Mouse (Mus musculus): Measurements from ENCODE around the gene Bet1l.
"Not testable (repeated sequence)": the region's sequence is repeated elsewhere in the genome, so short reads cannot be mapped to it uniquely, and the experiment has no call there.

The Bet1l gene

GRCm38 (mm10) chr7:140857550-140858505, at the start of gene Bet1l:
Bet1l (minus strand) TSS chr7:140857577.
- DNase-seq (ENCODE audit: low read depth, low spot score), result no peak

GRCm38 (mm10) chr7:140907131-140907530, 49.8 kb upstream of the Bet1l start:
- no peak for DNase-seq (ENCODE audit: low read depth, low spot score)

DNA sequence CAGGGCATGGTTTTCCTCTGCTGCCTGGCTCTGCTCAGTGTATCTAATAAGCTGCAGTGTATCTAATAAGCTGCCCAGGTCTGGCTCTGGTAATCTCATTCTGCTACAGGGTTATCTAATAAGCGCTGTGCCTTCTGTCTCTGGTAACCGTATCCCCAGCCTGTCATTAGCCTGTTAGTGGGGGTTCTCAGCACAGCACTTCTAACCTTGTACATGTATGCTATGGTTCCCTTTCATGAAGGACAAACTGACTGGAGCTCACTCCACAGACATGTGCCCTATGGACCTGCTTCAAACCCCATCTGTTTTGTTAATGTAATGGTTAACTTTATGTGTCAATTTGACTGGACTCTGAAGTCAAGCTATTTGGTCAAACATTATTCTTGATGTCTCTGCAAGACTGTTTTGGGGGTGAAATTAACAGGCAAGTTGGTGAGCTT, 48.3 kb upstream of the Bet1l start:
- DNase-seq (ENCODE audit: low read depth, low spot score), result no peak

DNA sequence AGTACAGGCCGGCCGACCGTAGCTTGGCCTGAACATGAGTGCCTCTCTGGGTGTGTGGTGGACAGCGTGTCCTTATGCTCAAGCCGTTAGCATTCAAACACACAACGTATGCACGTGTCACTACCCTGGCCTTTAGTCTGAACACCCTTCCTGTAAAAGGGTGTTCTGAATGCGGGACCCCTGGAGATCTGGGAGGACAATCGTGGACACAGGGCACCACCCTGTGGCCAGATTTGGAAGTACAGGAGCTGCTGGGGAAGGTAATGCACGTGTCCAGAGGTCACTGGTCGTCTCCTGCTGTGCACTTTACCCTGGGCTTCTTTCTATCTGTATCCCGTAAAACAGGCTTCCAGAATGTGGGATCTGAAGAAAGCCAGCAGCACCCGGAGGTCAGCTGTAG, 45.8 kb upstream of the Bet1l start:
- DNase-seq (ENCODE audit: low read depth, low spot score), result peak; percentile 40

DNA sequence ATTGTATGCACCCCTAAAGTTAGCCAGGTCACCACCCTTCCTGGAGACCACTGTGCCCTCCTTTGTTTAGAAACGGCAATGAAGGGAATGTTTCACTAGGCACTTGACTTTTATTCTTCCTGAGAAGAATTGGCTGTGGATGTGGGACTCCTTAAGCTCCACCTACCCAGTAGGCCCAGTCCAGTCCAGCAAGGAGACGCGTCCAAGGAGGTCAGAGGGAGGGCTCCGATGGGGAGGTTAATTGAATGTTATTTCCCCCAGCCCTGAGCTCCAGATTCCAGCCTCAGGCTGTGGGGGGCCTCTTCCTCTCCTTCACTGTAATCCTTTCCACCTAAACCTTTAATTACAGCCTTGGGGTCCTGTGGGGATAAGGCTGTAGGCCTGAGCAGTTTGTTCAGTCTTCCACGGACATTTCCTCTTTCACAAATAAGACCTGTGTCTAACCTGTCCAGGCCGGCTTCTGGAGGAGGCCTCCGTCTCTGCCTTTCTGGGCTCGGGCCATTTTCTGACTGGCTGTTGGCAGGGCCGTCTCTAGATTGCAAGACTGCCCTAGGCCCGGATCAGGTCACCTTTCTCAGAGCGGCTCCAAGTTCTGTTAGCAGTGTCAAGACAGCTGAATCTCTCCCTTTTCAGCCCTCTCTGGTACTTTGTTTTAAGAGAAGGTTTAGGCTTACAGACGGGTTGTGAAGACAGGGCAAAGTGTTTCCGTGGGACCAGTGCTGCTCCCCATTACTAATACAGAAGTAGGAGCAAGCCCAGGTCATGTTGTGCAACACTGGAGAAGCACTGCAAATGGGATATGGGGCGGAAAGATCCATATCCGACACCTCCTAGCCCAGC, 44.9 kb upstream of the Bet1l start:
- DNase-seq (ENCODE audit: low read depth, low spot score), result no peak

GRCm38 (mm10) chr7:140900220-140900619, 42.8 kb upstream of the Bet1l start, which contains the start of gene Cox8b:
Cox8b (minus strand) TSS chr7:140900446.
- no peak for DNase-seq (ENCODE audit: low read depth, low spot score)

DNA sequence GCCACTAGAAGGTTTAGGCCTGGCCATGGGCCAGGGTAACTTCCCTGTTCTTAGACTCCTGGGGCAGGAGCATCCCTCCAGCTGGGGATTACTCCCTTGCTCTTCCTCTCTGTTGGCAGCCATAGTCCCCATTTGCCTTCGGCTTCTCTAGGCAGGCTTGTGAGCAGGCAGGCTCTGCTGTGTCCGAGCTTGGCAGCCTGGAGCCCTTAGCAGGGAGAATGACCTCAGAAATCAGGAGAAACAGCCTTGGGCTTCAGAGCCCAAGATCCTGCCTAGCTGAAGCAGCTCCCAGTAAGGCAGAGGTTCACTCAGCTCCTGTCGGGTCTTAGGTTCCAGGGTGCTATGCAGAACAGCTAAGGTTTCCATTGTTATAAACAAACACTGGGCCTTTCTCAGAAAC, 41.7 kb upstream of the Bet1l start:
- no peak for DNase-seq (ENCODE audit: low read depth, low spot score)

DNA sequence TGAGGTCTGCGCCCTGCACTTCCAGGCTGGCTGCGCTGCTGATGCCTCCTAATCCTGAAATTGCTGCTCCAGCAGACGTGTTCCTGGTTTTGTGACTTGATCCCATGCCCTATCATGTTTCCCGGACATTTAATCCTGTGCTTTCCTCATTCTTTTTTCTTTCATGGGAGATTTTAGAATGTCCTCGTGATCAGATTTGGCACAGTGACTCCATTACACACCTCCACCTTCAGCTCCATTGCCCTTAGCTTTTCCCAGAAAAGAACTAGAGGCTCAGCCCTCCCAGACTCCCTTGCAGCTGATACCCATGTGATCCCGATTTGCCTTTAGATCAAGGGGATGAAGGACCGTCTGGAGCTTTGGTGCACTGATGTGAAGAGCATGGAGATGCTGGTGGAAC, 40.5 kb upstream of the Bet1l start:
- DNase-seq (ENCODE audit: low read depth, low spot score), result no peak

GRCm38 (mm10) chr7:140894611-140895010, 37.2 kb upstream of the Bet1l start:
- no peak for DNase-seq (ENCODE audit: low read depth, low spot score)

DNA sequence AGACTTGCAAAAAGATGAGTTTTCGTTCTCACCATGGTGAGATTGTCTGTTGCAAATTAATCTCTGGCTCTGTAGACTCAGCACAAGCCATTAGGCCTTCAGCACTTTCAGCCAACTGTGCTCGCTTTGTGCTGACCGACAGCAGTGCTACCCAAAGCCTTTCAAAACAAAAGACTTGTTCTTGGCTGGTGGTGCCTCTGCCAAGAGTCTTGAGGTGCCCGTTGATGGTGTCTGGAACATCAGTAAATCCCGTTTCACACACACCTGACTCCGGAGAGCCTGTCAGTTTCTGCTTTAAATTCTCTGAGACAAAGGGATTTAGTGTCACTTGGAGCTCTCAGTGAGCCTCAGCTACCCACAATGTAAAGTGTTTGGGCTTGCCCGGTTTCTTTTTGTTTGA, 36.7 kb upstream of the Bet1l start:
- DNase-seq (ENCODE audit: low read depth, low spot score), result no peak

DNA sequence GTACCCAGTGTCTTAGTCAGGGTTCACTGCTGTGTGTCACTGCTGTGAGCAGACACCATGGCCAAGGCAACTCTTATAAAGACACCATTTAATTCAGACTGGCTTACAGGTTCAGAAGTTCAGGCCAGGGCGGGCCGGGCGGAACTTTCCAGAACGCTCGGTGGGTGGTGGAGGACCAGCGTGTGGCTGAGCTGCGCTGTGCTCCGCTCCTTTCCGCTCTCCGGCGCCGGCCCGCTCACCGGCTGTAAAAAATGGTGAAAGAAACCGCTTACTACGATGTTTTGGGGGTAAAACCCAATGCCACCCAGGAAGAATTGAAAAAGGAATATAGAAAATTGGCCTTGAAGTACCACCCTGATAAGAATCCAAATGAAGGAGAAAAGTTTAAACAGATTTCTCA, 33.3 kb upstream of the Bet1l start:
- DNase-seq (ENCODE audit: low read depth, low spot score), result not testable (repeated sequence)

- DNase-seq (ENCODE audit: low read depth, low spot score), result no peak
Observed at GRCm38 (mm10) chr7:140882469-140882803, 25.1 kb upstream of the Bet1l start.

DNA sequence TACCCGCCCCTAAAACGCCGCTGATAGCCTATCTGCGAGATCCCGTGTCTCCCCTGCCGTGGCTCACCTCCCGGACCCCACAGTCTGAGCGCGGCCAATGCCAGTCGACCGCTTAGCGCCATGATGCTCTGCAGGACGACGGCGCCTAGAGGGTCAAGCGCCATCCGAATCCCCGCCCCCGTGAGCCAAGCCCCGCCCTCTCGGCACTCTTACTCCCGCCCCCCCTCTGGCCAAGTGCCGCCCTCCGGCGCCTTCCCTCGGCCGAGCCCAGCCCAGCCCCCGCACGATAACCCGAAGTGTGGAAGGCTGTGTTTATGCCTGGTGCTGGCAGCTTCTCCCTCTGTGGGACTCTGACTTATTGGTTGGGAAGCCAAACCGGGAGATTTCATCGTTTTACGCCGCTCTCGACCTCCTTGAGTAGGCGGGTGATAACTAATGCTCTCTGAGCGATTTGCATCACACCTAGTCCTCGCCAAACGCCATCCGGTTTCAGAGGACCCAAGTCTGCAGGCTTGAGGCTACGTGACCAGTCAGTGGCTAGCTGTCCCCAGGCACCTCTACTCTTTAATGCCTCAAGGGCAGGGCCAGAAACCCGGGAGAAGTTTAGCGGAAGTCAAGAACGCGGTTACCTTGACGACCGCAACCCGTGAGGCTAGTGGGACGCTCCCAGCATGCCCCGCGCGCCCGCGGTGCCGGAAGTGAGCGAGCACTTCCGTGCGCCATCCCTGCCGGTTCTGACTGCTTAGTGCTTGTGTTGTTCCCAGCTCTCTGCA, 24.5 kb upstream of the Bet1l start, which contains the start of the genes Psmd13 and Sirt3:
Gene Psmd13, plus strand, starts transcription at position 273 of the 773 bp plus-strand sequence.
Gene Sirt3, minus strand, starts transcription at position 614 of the 773 bp plus-strand sequence.
- DNase-seq (ENCODE audit: low read depth, low spot score), result peak; percentile 83

GRCm38 (mm10) chr7:140880865-140881515, 23.6 kb upstream of the Bet1l start:
- no peak for DNase-seq (ENCODE audit: low read depth, low spot score)

GRCm38 (mm10) chr7:140880419-140880818, 23.0 kb upstream of the Bet1l start:
- no peak for DNase-seq (ENCODE audit: low read depth, low spot score)

DNA sequence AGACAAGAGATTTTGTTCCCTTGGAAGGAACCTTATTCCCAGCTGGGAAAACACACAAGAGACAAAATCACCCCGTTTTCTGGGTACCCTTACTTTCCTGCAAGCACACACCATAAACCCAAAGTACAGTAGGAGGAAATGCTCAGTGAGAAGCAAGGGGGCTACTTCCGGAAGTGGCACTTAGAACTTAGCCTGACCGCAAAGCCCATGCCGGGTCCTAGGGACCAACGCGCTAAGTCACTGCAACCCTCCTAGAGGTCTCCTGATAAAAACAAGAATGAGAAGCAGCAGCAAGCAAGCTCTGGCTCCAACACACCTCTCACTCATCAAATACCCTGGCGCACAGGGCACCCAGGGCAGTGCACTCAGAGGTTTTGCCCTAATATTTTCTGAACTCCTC, 22.0 kb upstream of the Bet1l start:
- no peak for DNase-seq (ENCODE audit: low read depth, low spot score)

DNA sequence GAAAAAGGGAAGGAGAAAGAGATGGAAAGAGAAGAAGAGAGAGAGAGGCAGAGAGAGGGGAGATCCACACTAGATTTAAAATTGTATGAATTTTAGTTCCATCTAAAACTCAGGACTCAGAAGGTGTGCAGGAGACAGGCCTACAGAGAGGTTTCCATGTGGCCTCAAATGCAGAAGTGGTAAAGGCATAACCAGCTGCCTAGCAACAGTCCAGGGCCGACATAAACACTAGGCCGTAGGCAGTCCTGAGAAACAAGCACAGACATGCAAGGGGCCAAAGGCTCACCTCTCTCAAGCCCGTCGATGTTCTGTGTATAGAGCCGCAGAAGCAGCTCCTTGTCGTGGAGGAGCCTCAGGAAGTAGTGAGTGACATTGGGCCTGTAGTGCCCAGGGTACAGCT, 20.0 kb upstream of the Bet1l start:
- DNase-seq (ENCODE audit: low read depth, low spot score), result no peak

DNA sequence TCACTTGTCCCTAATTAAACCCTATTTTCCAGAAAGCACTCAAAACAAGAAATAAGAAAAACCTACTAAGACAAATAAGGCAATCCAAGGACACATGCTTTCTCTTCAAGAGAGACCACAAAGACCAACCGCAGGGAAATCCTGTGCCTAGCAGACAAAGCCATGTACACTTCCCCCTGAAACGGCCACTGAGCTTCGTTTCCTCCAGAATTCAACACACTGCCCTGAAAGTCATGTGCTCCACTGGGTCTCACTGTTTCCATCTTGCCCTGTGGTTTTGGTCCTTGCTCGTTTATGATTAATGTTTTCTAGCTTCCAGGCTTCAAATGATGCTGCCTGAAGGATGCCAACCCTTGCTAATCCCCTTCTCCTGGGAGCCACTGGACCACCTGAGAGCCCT, 16.8 kb upstream of the Bet1l start:
- no peak for DNase-seq (ENCODE audit: low read depth, low spot score)

DNA sequence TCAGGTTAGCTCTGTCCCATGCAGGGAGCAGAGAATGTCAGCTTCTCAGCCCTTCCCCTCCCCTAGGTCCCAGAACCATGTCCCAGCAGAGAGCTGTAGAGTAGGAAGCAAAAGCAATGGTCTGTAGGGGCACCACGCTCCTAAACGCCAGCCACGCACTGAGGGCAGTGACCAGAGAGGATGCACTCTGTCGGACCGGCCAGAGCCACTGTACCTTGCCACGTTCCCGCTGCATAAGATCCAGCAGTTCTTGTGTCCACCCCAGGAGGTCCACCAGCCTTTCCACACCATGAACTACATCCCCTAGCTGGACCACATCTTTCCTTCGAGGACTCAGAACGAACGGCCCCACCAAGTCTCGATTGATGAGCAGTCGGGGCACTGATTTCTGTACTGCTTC, 7.4 kb upstream of the Bet1l start:
- no peak for DNase-seq (ENCODE audit: low read depth, low spot score)

GRCm38 (mm10) chr7:140860728-140861127, 3.4 kb upstream of the Bet1l start:
- no peak for DNase-seq (ENCODE audit: low read depth, low spot score)

DNA sequence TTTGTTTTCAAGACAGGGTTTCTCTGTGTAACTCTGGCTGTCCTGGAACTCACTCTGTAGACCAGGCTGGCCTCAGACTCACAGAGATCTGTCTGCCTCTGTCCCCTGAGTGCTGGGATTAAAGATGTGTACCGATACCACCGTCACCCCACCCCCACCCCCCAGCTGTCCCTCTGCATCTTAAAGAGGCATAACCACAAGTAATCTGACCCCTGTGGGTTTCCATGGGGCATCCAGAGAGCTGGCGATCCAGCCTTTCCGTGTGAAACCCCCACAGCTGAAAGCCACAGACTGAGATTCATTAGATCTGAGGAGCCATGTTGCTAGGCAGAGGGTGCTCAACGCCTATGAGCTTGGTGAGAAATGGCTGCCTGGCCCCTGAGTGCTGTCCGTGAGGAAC, 2.6 kb upstream of the Bet1l start:
- no peak for DNase-seq (ENCODE audit: low read depth, low spot score)

Measured in retina, adult 2 months (tissue).